ENCODE assay signal across 27 mouse cellular contexts in genomic region chr3:115953088-115953487, GRCm38 (mm10). TPM values are rescaled to one million over a fixed set of nuclear protein-coding genes. Genes with fewer than 3 reads are reported as not detected.
DNase-seq lines count a peak whose midpoint lies in the region; ATAC-seq and TF ChIP-seq lines count a peak whose summit lies in the region.
"Had no signal": no experiment of that assay in that cellular context is flagged by ENCODE, and none has a peak within 500 bp of the region (broad histone marks: within the 10 kb centered on the region; RNA-seq: fewer than 3 reads in every experiment).

No protein-coding gene starts in this region.

- no peak overlapping the region for H3K4me3 ChIP-seq in heart, adult 2 months
- no peak overlapping the region for H3K4me3 ChIP-seq in neural tube, embryonic 13.5 days
- no peak overlapping the region for H3K4me3 ChIP-seq in embryonic facial prominence, embryonic 10.5 days
- H3K4me3 ChIP-seq: embryonic facial prominence, embryonic 15.5 days; heart, embryonic 15.5 days; hindbrain, embryonic 13.5 days; lung, embryonic 15.5 days; midbrain, embryonic 10.5 days; myocyte; neural tube, embryonic 15.5 days; stomach, embryonic 15.5 days had no signal

- no peak for ATAC-seq in neural tube, embryonic 13.5 days (ENCODE audit: low read depth)
- no peak for ATAC-seq in CD4-positive, CD25-positive, alpha-beta regulatory T cell, adult 4 months
- ATAC-seq: forebrain, postnatal 0 days; Patski had no signal

- H3K27ac ChIP-seq in heart, adult 2 months: peak overlapping the region; percentile 42; the same call in 1 of the 2 replicates
- 0 out of 2 replicates have a peak overlapping the region, but pooled peaks have one; percentile 28 for H3K27ac ChIP-seq in neural tube, embryonic 13.5 days (replicated peaks)
- 0 out of 2 replicates have a peak overlapping the region, but pooled peaks have one; percentile 27 for H3K27ac ChIP-seq in embryonic facial prominence, embryonic 10.5 days (replicated peaks)
- H3K27ac ChIP-seq: embryonic facial prominence, embryonic 15.5 days; heart, embryonic 15.5 days; hindbrain, embryonic 13.5 days; lung, embryonic 15.5 days; midbrain, embryonic 10.5 days; neural tube, embryonic 15.5 days; stomach, embryonic 15.5 days had no signal

- no peak for DNase-seq in heart, adult 2 months
- DNase-seq in heart, adult 9 months (ENCODE audit: low spot score in 2 of 2): no peak
- DNase-seq in neural tube, embryonic 10.5 days (ENCODE audit: extremely low spot score, low spot score): no peak
- DNase-seq in embryonic facial prominence, embryonic 10.5 days (ENCODE audit: low spot score): no peak
- DNase-seq: adrenal gland, postnatal 10 days; cerebellum, adult 18-20 months; cerebellum, postnatal 10 days; forebrain, postnatal 0 days; gastrocnemius, postnatal 36 days; heart, postnatal 4 days; kidney, adult 11 months; kidney, postnatal 14 days; layer of hippocampus, adult 9-11 months; retina, postnatal 1 day; right cerebral cortex, postnatal 14 days had no signal

- H3K4me2 ChIP-seq in neural tube, embryonic 13.5 days: no peak overlapping the region
- H3K4me2 ChIP-seq: embryonic facial prominence, embryonic 15.5 days; heart, embryonic 15.5 days; hindbrain, embryonic 13.5 days; liver, embryonic 11.5 days; lung, embryonic 15.5 days; neural tube, embryonic 15.5 days; stomach, embryonic 15.5 days had no signal

- TF ChIP-seq CTCF in heart, adult 2 months (IDR thresholded peaks at IDR 0.05): no peak

- no peaks in the 10 kb centered on the region for H3K9me3 ChIP-seq in neural tube, embryonic 13.5 days
- H3K9me3 ChIP-seq in embryonic facial prominence, embryonic 10.5 days: no peaks in the 10 kb centered on the region
- H3K9me3 ChIP-seq: embryonic facial prominence, embryonic 15.5 days; heart, embryonic 15.5 days; hindbrain, embryonic 13.5 days; lung, embryonic 15.5 days; midbrain, embryonic 10.5 days; neural tube, embryonic 15.5 days; stomach, embryonic 15.5 days had no signal

- H3K36me3 ChIP-seq in heart, adult 2 months (ENCODE audit: control insufficient read depth, insufficient read depth, low read length): peaks cover 7% of the 10 kb centered on the region
- peaks cover 53% of the 10 kb centered on the region for H3K36me3 ChIP-seq in neural tube, embryonic 13.5 days
- H3K36me3 ChIP-seq in embryonic facial prominence, embryonic 10.5 days (replicated peaks): peaks cover 80% of the 10 kb centered on the region

- H3K4me1 ChIP-seq in heart, adult 2 months (ENCODE audit: control insufficient read depth, insufficient read depth, low read length): peaks cover 6% of the 10 kb centered on the region
- H3K4me1 ChIP-seq in neural tube, embryonic 13.5 days (replicated peaks): peaks cover 16% of the 10 kb centered on the region; the same call in 1 of the 2 replicates
- peaks cover 23% of the 10 kb centered on the region for H3K4me1 ChIP-seq in embryonic facial prominence, embryonic 10.5 days
- H3K4me1 ChIP-seq: embryonic facial prominence, embryonic 15.5 days; lung, embryonic 15.5 days; stomach, embryonic 15.5 days had no signal

- H3K27me3 ChIP-seq in heart, adult 2 months (ENCODE audit: control insufficient read depth, insufficient read depth, low read length): no peaks in the 10 kb centered on the region
- no peaks in the 10 kb centered on the region for H3K27me3 ChIP-seq in neural tube, embryonic 13.5 days
- H3K27me3 ChIP-seq in embryonic facial prominence, embryonic 10.5 days (replicated peaks; ENCODE audit: low read depth, poor library complexity, severe bottlenecking): no peaks in the 10 kb centered on the region
- H3K27me3 ChIP-seq: embryonic facial prominence, embryonic 15.5 days; heart, embryonic 15.5 days; hindbrain, embryonic 13.5 days; lung, embryonic 15.5 days; neural tube, embryonic 15.5 days; Patski; stomach, embryonic 15.5 days had no signal

- TF ChIP-seq POLR2A in heart, adult 2 months (IDR thresholded peaks at IDR 0.05; ENCODE audit: insufficient read depth, low read depth, low read length): no peak

- H3K9ac ChIP-seq in heart, adult 2 months (ENCODE audit: low read depth, low read length): no peak overlapping the region
- H3K9ac ChIP-seq in neural tube, embryonic 13.5 days: no peak overlapping the region
- H3K9ac ChIP-seq: embryonic facial prominence, embryonic 15.5 days; forebrain, postnatal 0 days; heart, embryonic 15.5 days; hindbrain, embryonic 13.5 days; lung, embryonic 15.5 days; neural tube, embryonic 15.5 days; stomach, embryonic 15.5 days had no signal

- intact Hi-C loops in heart, adult 2 months (cut with DNase I): no loop called here

- no peaks in the 10 kb centered on the region for H3K79me2 ChIP-seq in heart, adult 2 months (replicated peaks; ENCODE audit: control insufficient read depth, insufficient read depth, low read length)

- no peak for TF ChIP-seq EP300 in heart, adult 2 months (IDR thresholded peaks at IDR 0.05; ENCODE audit: insufficient read depth, low read depth, low read length)

- 36% methylated on average over 3 of the region's 3 CpGs for WGBS in heart, adult 2 months
- WGBS in neural tube, embryonic 13.5 days: 79% methylated on average over 3 of the region's 3 CpGs
- WGBS in embryonic facial prominence, embryonic 10.5 days: 71% methylated on average over 3 of the region's 3 CpGs

RNA-seq across cellular contexts. Expression of gene Slc30a7, which starts 54.1 kb away (rescaled TPM):
- 10 to 100 TPM in 1 of 2 experiments, 1 to 10 TPM in 1; 10.0 to 13.6 TPM for total RNA-seq in heart, adult 2 months (2021)
- polyA plus RNA-seq in heart, adult 2 months (2012; rRNA removed): 5.4 and 12.6 TPM in 2 replicates
- 15.0 and 18.9 TPM in 2 replicates for polyA plus RNA-seq in neural tube, embryonic 13.5 days (2015; fragmentation: Nextera tagmentation; extraction: Ambion mirVana)
- polyA plus RNA-seq in embryonic facial prominence, embryonic 10.5 days (2016; fragmentation: Nextera tagmentation; extraction: Ambion mirVana): 24.6 and 28.8 TPM in 2 replicates
- polyA plus RNA-seq in CD4-positive, CD25-positive, alpha-beta regulatory T cell, adult 4 months (2017; shearing (Covaris generic)): 10 to 100 TPM; 40.5 to 61.6 TPM

RNA-seq across cellular contexts. Expression of gene Extl2, which starts 54.2 kb away (rescaled TPM):
- total RNA-seq in heart, adult 2 months (2021): 10 to 100 TPM; 11.6 to 14.1 TPM
- 9.2 and 15.9 TPM in 2 replicates for polyA plus RNA-seq in heart, adult 2 months (2012; rRNA removed)
- 33.0 and 36.1 TPM in 2 replicates for polyA plus RNA-seq in neural tube, embryonic 13.5 days (2015; fragmentation: Nextera tagmentation; extraction: Ambion mirVana)
- 17.4 and 17.9 TPM in 2 replicates for polyA plus RNA-seq in embryonic facial prominence, embryonic 10.5 days (2016; fragmentation: Nextera tagmentation; extraction: Ambion mirVana)
- polyA plus RNA-seq in CD4-positive, CD25-positive, alpha-beta regulatory T cell, adult 4 months (2017; shearing (Covaris generic)): 10 to 100 TPM in 1 of 2 experiments, 1 to 10 TPM in 1; 7.0 to 10.6 TPM
